Mouse (Mus musculus): ENCODE measurements around the gene Bag2. TPM values are rescaled to one million over a fixed set of nuclear protein-coding genes. Genes with fewer than 3 reads are reported as not detected.

The Bag2 gene
- polyA plus RNA-seq, 1 experiment from 2014 or later = 22.5 TPM

DNA sequence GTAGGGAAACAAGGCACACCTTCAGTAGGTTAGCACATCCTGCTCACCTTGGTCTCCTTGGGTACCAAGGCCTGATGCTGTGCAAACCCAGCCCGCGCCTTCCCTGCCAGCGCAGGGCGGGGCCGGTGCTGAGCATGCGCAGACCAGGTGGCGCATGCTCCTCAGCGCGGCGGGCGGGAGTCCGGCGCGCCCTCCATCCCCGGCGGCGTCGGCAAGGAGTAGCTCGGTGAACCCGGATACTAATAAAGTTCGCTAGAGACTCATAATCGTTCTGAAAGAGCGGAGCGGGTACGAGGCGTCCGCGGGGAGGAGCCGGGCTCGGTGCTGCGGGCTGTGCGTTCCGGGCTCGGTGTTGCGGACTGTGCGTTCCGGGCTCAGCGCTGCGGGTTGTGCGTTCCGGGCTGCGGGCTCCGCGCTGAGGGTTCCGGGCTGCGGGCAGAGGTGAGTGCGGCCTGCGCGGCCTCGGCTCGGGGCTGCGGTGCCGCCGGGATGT, 37.8 kb downstream of the Bag2 start, which contains the start of gene Rab23:
TSS of gene Rab23 (plus strand) at position 155 of the 493 bp plus-strand sequence.
- H3K27me3 ChIP-seq (ENCODE audit: control insufficient read depth, insufficient read depth, low read depth, low read length) = no peaks in the 10 kb centered on the region
- H3K4me1 ChIP-seq (ENCODE audit: control insufficient read depth, insufficient read depth, low read length) = peaks cover 15% of the 10 kb centered on the region
- under 1% methylated on average over 54 of the region's 54 CpGs for WGBS
- H3K9me3 ChIP-seq (replicated peaks; ENCODE audit: control insufficient read depth, low read length, poor library complexity, severe bottlenecking) = no peaks in the 10 kb centered on the region
- peaks cover 3% of the 10 kb centered on the region for H3K36me3 ChIP-seq (ENCODE audit: control insufficient read depth, insufficient read depth, low read length)
- H3K4me3 ChIP-seq (ENCODE audit: low read depth, low read length) = peak within 1 kb of the TSS; percentile 82
- H3K4me2 ChIP-seq (ENCODE audit: low read length) = peak within 1 kb of the TSS; percentile 67
- H3K9ac ChIP-seq (ENCODE audit: low read depth, low read length) = peak within 1 kb of the TSS; percentile 87
- ATAC-seq = peak; percentile 98
- H3K27ac ChIP-seq (ENCODE audit: low read length) = peak within 1 kb of the TSS; percentile 93

DNA sequence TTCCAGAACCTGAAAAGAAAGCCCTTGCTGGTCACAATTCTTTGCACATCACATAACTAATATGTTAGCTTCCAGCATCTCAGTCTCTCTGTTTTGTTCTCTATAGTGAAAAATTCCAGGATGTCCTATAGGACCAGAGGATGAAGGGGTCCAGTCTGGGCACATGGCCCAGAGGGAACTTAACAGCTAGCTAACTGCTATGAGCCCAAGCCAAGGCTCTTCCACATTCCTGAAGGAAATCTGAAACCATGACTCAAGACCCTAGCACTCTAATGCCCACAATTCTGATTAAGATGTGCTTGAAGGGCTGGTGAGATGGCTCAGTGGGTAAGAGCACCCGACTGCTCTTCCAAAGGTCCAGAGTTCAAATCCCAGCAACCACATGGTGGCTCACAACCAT, 40.0 kb downstream of the Bag2 start:
- no peaks in the 10 kb centered on the region; the same call in 1 of the 2 replicates for H3K36me3 ChIP-seq (ENCODE audit: control insufficient read depth, insufficient read depth, low read length)
- no peak overlapping the region for H3K4me3 ChIP-seq (ENCODE audit: low read depth, low read length)
- H3K4me2 ChIP-seq (ENCODE audit: low read length) = no peak overlapping the region
- ATAC-seq = no peak
- H3K27ac ChIP-seq (ENCODE audit: low read length) = no peak overlapping the region
- 92% methylated on average over 1 of the region's 1 CpGs for WGBS
- H3K4me1 ChIP-seq (ENCODE audit: control insufficient read depth, insufficient read depth, low read length) = peaks cover 15% of the 10 kb centered on the region
- H3K9ac ChIP-seq (ENCODE audit: low read depth, low read length) = no peak overlapping the region
- H3K9me3 ChIP-seq (replicated peaks; ENCODE audit: control insufficient read depth, low read length, poor library complexity, severe bottlenecking) = no peaks in the 10 kb centered on the region
- no peaks in the 10 kb centered on the region for H3K27me3 ChIP-seq (ENCODE audit: control insufficient read depth, insufficient read depth, low read depth, low read length)

DNA sequence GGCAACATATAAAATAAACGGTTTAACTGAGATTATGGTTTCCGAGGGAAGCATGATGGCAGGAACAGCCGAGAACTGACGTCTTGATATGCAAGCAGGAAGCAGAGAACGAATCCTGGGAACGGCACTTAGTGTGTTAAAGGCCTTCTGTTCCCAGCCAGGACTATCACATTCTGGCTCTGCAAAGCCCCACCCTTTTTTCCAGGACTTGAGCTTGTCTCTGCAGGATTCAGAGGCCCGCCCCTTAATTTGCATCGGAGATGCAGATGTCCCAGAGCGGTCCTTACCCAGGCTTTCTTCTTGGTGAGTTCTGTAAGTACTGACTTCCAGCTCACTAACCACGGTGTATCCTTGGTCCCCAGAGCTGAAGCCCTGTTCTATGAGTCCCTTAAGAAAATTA, 42.8 kb downstream of the Bag2 start:
- WGBS = 4% methylated on average over 10 of the region's 10 CpGs
- no peak for ATAC-seq
- no peak overlapping the region for H3K4me2 ChIP-seq (ENCODE audit: low read length)
- H3K9me3 ChIP-seq (replicated peaks; ENCODE audit: control insufficient read depth, low read length, poor library complexity, severe bottlenecking) = no peaks in the 10 kb centered on the region
- no peaks in the 10 kb centered on the region for H3K36me3 ChIP-seq (ENCODE audit: control insufficient read depth, insufficient read depth, low read length)
- no peaks in the 10 kb centered on the region for H3K27me3 ChIP-seq (ENCODE audit: control insufficient read depth, insufficient read depth, low read depth, low read length)
- H3K9ac ChIP-seq (ENCODE audit: low read depth, low read length) = no peak overlapping the region
- no peak overlapping the region for H3K4me3 ChIP-seq (ENCODE audit: low read depth, low read length)
- no peak overlapping the region for H3K27ac ChIP-seq (ENCODE audit: low read length)
- 0 out of 2 replicates have a peak, but pooled peaks cover 3% of the 10 kb centered on the region for H3K4me1 ChIP-seq (ENCODE audit: control insufficient read depth, insufficient read depth, low read length)

DNA sequence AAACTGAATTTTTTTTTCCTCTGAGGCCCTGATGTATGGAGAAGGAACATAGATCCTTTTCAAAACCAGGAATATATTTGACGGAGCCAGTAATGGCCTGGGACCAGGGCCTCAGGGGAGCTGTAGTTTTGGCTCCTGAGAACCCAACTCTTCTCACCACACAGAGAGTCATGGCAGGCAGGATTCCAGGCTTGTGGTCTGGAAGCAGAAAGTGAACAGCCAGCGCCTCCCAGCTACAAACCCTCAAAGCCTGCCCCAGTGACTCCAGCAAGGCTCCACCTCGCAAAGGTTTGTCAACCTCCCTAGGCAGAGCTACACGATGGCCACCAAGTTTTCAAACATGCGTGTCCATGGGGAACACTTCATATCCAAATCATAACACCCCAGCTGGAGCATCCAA, 45.6 kb downstream of the Bag2 start:
- H3K27ac ChIP-seq (ENCODE audit: low read length) = no peak overlapping the region
- no peak overlapping the region for H3K9ac ChIP-seq (ENCODE audit: low read depth, low read length)
- no peaks in the 10 kb centered on the region for H3K9me3 ChIP-seq (replicated peaks; ENCODE audit: control insufficient read depth, low read length, poor library complexity, severe bottlenecking)
- H3K4me3 ChIP-seq (ENCODE audit: low read depth, low read length) = no peak overlapping the region
- H3K4me2 ChIP-seq (ENCODE audit: low read length) = no peak overlapping the region
- no peaks in the 10 kb centered on the region for H3K36me3 ChIP-seq (ENCODE audit: control insufficient read depth, insufficient read depth, low read length)
- no peaks in the 10 kb centered on the region for H3K27me3 ChIP-seq (ENCODE audit: control insufficient read depth, insufficient read depth, low read depth, low read length)
- ATAC-seq = no peak
- 93% methylated on average over 5 of the region's 5 CpGs for WGBS
- no peaks in the 10 kb centered on the region for H3K4me1 ChIP-seq (ENCODE audit: control insufficient read depth, insufficient read depth, low read length)

DNA sequence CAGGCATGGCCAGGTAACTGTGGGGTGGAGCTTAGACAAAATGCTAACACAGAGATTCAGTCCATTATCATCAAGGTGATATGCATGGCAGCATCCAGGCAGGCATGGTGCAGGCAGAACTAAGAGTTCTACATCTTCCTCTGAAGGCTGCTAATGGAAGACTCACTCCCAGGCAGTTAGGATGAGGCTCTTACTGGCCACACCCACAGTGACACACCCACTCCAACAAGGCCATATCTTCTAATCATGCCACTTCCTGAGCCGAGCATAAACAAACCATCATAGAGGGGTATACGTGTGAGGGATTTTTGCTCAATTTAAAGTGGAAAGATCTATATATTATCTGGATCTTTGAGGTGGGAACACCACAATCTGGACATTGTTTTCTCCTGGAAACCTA, 48.0 kb downstream of the Bag2 start:
- H3K4me2 ChIP-seq (ENCODE audit: low read length) = no peak overlapping the region
- no peak overlapping the region for H3K9ac ChIP-seq (ENCODE audit: low read depth, low read length)
- H3K27ac ChIP-seq (ENCODE audit: low read length) = no peak overlapping the region
- no peaks in the 10 kb centered on the region for H3K27me3 ChIP-seq (ENCODE audit: control insufficient read depth, insufficient read depth, low read depth, low read length)
- H3K4me1 ChIP-seq (ENCODE audit: control insufficient read depth, insufficient read depth, low read length) = no peaks in the 10 kb centered on the region
- no peak for ATAC-seq
- whole genome bisulfite sequencing = 89% methylated on average over 2 of the region's 2 CpGs
- H3K36me3 ChIP-seq (ENCODE audit: control insufficient read depth, insufficient read depth, low read length) = no peaks in the 10 kb centered on the region
- no peaks in the 10 kb centered on the region for H3K9me3 ChIP-seq (replicated peaks; ENCODE audit: control insufficient read depth, low read length, poor library complexity, severe bottlenecking)
- no peak overlapping the region for H3K4me3 ChIP-seq (ENCODE audit: low read depth, low read length)

DNA sequence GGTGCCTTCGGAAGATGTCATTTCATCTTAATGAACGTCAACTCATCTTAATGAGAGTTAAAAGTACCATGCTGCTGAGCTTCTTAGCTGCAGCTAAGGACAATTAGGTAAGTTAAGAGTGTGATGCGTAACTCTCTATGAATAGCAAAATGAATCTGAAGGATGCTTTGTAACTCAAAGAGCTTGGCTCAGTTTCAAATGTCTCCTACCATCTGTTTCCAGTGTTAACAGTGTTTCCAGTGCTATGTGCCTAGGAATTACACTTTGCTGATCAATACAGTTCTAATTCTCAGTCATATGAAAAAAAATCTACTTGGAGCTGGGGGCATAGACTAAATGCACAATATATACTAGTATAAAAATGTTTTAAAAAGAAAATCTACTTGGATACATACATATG, 56.4 kb downstream of the Bag2 start:
- no peak overlapping the region for H3K9ac ChIP-seq (ENCODE audit: low read depth, low read length)
- no peak for ATAC-seq
- H3K9me3 ChIP-seq (replicated peaks; ENCODE audit: control insufficient read depth, low read length, poor library complexity, severe bottlenecking) = no peaks in the 10 kb centered on the region
- no peak overlapping the region for H3K4me2 ChIP-seq (ENCODE audit: low read length)
- no peaks in the 10 kb centered on the region for H3K36me3 ChIP-seq (ENCODE audit: control insufficient read depth, insufficient read depth, low read length)
- 82% methylated on average over 3 of the region's 3 CpGs for WGBS
- H3K27me3 ChIP-seq (ENCODE audit: control insufficient read depth, insufficient read depth, low read depth, low read length) = no peaks in the 10 kb centered on the region
- H3K4me1 ChIP-seq (ENCODE audit: control insufficient read depth, insufficient read depth, low read length) = no peaks in the 10 kb centered on the region
- no peak overlapping the region for H3K4me3 ChIP-seq (ENCODE audit: low read depth, low read length)
- no peak overlapping the region for H3K27ac ChIP-seq (ENCODE audit: low read length)

DNA sequence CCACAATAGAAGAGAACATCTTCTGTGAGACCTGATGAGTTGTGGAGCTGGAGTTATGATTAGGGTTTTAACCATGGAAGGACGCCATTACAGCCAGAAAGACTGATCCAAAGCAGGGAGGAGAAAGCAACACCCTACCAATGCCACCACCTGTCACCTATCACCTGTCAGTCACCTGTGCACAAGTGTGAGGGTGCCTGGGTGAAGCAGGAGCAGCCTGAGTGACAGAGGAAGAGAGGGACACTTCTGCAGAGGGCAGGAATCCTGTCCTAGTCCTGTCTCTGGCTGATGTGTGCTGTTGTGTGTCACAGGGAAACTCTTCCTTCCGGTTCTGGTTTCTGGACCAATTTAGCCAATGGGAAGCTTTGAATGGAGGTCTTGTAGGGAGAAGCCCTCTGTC, 61.6 kb downstream of the Bag2 start:
- Histone ChIP-seq H3K9me3 (replicated peaks; ENCODE audit: control insufficient read depth, low read length, poor library complexity, severe bottlenecking) (no peaks in the 10 kb centered on the region), H3K27me3 (ENCODE audit: control insufficient read depth, insufficient read depth, low read depth, low read length) (no peaks in the 10 kb centered on the region), H3K4me1 (ENCODE audit: control insufficient read depth, insufficient read depth, low read length) (no peaks in the 10 kb centered on the region), H3K27ac (ENCODE audit: low read length) (no peak overlapping the region), H3K4me2 (ENCODE audit: low read length) (no peak overlapping the region), H3K36me3 (ENCODE audit: control insufficient read depth, insufficient read depth, low read length) (no peaks in the 10 kb centered on the region), H3K9ac (ENCODE audit: low read depth, low read length) (no peak overlapping the region), H3K4me3 (ENCODE audit: low read depth, low read length) (no peak overlapping the region)
- no peak for ATAC-seq
- WGBS = 81% methylated on average over 2 of the region's 2 CpGs

Other genes starting within 250 kb of the Bag2 start
- gene Prim2, start 88.0 kb downstream of the Bag2 start, polyA plus RNA-seq (2015; fragmentation: Nextera tagmentation; extraction: Ambion mirVana) = 21.4 and 22.9 TPM in 2 replicates
- gene Rab23, start 37.9 kb downstream of the Bag2 start, polyA plus RNA-seq (2015; fragmentation: Nextera tagmentation; extraction: Ambion mirVana) = 33.3 and 35.9 TPM in 2 replicates
- gene Zfp451, start 56.8 kb upstream of the Bag2 start, polyA plus RNA-seq (2015; fragmentation: Nextera tagmentation; extraction: Ambion mirVana) = 44.2 and 51.2 TPM in 2 replicates
- 58.9 and 76.0 TPM in 2 replicates for gene Bend6, start 150.0 kb upstream of the Bag2 start, polyA plus RNA-seq (2015; fragmentation: Nextera tagmentation; extraction: Ambion mirVana)
- gene Dst, start 150.4 kb upstream of the Bag2 start, polyA plus RNA-seq (2015; fragmentation: Nextera tagmentation; extraction: Ambion mirVana) = 36.1 and 39.9 TPM in 2 replicates

All from midbrain, embryonic 16.5 days (tissue).